Mouse (Mus musculus) G1E (cell line): ENCODE measurements at regions not wholly inside any gene's neighbourhood (a gene's known extent, or its start where the extent isn't known, plus 50 kb on each side); places are given as distances from the start of the nearest gene placed in this dataset.

Experiments used
- ATAC-seq: 2 replicates; pipeline ENCODE4 v1.8.0; 2016; ENCODE audit warnings: mild to moderate bottlenecking; ENCODE audit not compliant: insufficient number of reproducible peaks, poor library complexity, low FRiP score, severe bottlenecking; ENCODE audit errors: extremely low read depth
- DNase-seq: peaks from one replicate; pipeline ENCODE4 v3.0.0; 2012; ENCODE audit warnings: low spot score
- H3K27me3 ChIP-seq: 2 replicates; pipeline ENCODE4 v1.6.1; 2012; ENCODE audit warnings: mild to moderate bottlenecking, low read length, inconsistent platforms; ENCODE audit not compliant: insufficient read depth
- H3K36me3 ChIP-seq: replicated peaks from 2 replicates; pipeline ENCODE3; 2012; ENCODE audit warnings: mild to moderate bottlenecking, inconsistent platforms
- H3K4me1 ChIP-seq: 2 replicates; pipeline ENCODE4 v1.6.1; 2012; ENCODE audit warnings: low read depth, low read length, inconsistent platforms, mixed read lengths; ENCODE audit not compliant: insufficient read depth
- H3K4me3 ChIP-seq: 2 replicates; pipeline ENCODE4 v1.5.1; 2012; ENCODE audit warnings: low read depth, mild to moderate bottlenecking, inconsistent platforms, low read length, moderate library complexity, mixed read lengths
- H3K9me3 ChIP-seq: replicated peaks from 2 replicates; pipeline ENCODE4 v1.6.1; 2012; ENCODE audit warnings: inconsistent platforms
- CTCF ChIP-seq: IDR thresholded peaks from 2 replicates; pipeline ENCODE4 v1.5.1; 2012; ENCODE audit warnings: low read depth, low read length, inconsistent platforms, mixed read lengths
- GATA1 ChIP-seq: IDR thresholded peaks from 2 replicates; pipeline ENCODE4 v1.6.1; 2012; ENCODE audit warnings: borderline replicate concordance, low read length, inconsistent platforms, mixed read lengths
- GATA2 ChIP-seq: IDR thresholded peaks from 2 replicates; pipeline ENCODE4 v1.6.1; 2012; ENCODE audit warnings: low read depth, low read length, inconsistent platforms, borderline replicate concordance
- POLR2AphosphoS5 ChIP-seq: IDR thresholded peaks from 2 replicates; pipeline ENCODE4 v1.6.1; 2012; ENCODE audit warnings: low read depth, low read length, inconsistent platforms; ENCODE audit not compliant: insufficient replicate concordance
- TAL1 ChIP-seq: conservative IDR thresholded peaks from 2 replicates; pipeline ENCODE4 v1.6.1; 2012; ENCODE audit warnings: low read depth, low read length, inconsistent platforms, mixed read lengths

DNA sequence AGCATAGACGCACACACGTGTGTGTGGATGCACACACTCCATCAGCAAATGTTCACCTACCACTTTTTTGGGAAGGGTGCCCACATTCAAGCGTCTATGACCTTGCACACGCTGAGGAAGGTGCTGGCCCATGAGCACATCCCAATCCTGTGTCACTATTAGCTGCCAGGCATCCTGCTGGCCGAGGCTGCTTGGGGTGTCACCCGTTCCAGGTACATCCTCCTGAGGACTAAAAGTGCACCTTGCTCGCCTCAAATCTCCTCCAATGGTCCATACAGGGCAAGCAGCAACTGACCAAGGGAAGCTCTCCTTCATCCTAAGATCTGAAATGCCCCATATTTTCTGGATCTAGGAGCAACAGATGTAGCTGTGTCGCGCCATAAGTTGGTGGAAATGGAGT lies 156.3 kb upstream of the Spred2 start:
- Histone ChIP-seq H3K27me3 (peaks cover 15% of the 10 kb centered on the region; the same call in 1 of the 2 replicates), H3K4me3 (no peak overlapping the region), H3K36me3 (no peaks in the 10 kb centered on the region), H3K4me1 (no peaks in the 10 kb centered on the region), H3K9me3 (no peaks in the 10 kb centered on the region)
- no peak for ATAC-seq
- no peak for DNase-seq
- TF ChIP-seq GATA2 (no peak), POLR2AphosphoS5 (no peak), GATA1 (no peak), CTCF (no peak), TAL1 (no peak)

DNA sequence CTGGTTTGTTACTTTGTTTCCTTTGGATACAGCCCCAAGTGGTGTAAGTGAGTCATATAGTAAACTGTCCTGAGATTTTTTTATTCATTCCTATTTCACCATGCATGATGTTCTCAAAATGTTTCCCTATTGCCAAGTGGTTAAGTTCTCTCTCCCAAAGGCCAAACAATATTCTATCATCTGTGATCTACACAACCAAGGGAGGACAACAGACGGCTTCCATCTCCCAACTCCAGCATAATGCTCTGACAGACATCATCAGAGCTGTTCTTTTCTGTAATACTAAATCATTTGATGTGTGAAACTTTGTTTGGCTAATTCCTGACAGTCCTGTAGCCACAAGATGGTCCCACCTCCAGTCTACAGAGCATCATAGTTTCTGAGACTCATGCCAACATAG lies 155.2 kb upstream of the Spred2 start:
- Histone ChIP-seq H3K4me3 (no peak overlapping the region), H3K36me3 (no peaks in the 10 kb centered on the region), H3K4me1 (no peaks in the 10 kb centered on the region), H3K27me3 (peaks cover 15% of the 10 kb centered on the region; the same call in 1 of the 2 replicates), H3K9me3 (no peaks in the 10 kb centered on the region)
- TF ChIP-seq CTCF (no peak), TAL1 (no peak), GATA1 (no peak), POLR2AphosphoS5 (no peak), GATA2 (no peak)
- DNase-seq (no peak), ATAC-seq (no peak)

DNA sequence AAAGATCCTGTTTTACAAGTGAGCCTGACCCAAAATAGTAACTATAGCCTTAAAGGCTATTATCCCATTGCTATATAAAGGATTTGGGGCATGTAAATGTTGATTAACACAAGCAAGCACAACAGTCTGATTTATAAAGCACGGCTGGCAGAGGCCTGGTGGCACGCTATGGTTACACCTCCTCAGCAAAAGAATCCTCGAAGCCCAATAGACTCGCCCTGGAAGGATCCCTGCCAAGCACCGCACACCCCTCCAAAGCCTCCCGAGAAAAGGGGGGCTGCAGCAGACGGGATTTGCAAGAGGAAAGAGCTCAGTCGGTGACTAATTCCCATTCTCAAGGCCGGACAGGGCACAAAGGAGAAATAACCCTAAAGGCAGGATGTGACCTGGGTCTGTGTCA lies 150.2 kb upstream of the Spred2 start:
- Histone ChIP-seq H3K36me3 (no peaks in the 10 kb centered on the region), H3K27me3 (peaks cover 12% of the 10 kb centered on the region; the same call in 1 of the 2 replicates), H3K9me3 (no peaks in the 10 kb centered on the region), H3K4me3 (no peak overlapping the region), H3K4me1 (no peaks in the 10 kb centered on the region)
- TF ChIP-seq GATA2 (no peak), TAL1 (no peak), POLR2AphosphoS5 (no peak), GATA1 (no peak), CTCF (no peak)
- no peak for DNase-seq
- no peak for ATAC-seq

DNA sequence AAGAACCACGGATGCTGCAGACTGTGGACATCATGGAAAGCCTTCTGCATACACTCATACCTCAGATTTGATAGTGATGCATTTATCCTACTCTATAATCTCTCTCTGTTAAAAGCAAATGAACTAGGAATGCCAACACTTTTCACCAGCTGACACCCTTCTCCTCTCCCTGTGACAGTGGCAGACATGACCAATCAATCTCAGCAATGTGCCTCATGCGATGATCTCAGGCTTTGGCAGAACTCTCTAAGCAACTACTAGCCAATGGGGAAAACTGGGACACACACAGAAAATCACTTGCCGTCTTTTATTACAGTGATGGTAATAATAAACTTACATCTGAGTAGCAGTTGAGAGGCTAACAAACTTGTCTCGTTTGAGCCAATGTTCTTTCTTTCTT lies 148.4 kb upstream of the Spred2 start:
- no peaks in the 10 kb centered on the region for H3K9me3 ChIP-seq
- TF ChIP-seq POLR2AphosphoS5 (no peak), TAL1 (no peak), GATA2 (no peak), CTCF (no peak), GATA1 (no peak)
- no peak for DNase-seq
- peaks cover 4% of the 10 kb centered on the region; the same call in 1 of the 2 replicates for H3K27me3 ChIP-seq
- no peak overlapping the region for H3K4me3 ChIP-seq
- no peaks in the 10 kb centered on the region for H3K4me1 ChIP-seq
- no peaks in the 10 kb centered on the region for H3K36me3 ChIP-seq
- ATAC-seq = no peak

DNA sequence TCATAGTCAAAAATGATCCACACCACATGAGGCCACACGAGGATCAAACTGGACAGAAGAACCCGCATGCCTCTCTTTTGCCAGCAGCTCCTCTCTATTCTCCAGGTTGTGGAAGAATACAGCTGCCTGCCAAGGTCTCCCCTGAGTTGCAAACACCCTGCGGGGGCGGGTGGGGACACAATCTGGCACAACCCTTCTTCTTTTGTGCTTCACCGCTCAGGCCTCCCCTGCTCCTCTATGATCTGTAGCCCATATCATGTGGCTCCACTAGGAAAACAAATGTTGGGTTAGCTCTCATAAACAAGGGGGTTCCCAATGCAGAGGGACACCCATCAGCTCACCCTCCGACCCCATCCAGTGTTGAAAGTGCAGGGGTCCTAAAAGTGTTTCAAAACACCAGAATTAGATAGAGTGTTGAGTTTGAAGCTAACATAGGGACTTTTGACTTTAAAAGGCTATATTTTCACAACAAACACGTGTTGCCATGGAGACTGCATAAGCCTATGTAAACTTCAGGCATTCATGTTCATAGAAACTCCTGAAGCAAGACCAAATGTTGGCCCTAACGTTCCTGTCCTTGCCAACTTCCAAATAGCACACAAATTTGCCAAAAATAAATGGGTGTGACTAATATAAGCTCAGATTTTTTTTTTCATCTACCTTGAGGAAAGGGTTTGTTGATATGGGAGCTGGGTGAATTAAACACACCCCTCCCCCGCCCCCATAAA lies 147.5 kb upstream of the Spred2 start:
- DNase-seq (no peak), ATAC-seq (no peak)
- Histone ChIP-seq H3K4me1 (no peaks in the 10 kb centered on the region), H3K9me3 (no peaks in the 10 kb centered on the region), H3K4me3 (no peak overlapping the region), H3K36me3 (no peaks in the 10 kb centered on the region), H3K27me3 (no peaks in the 10 kb centered on the region)
- no peak for TF ChIP-seq GATA2
- TF ChIP-seq TAL1 = no peak
- TF ChIP-seq GATA1 = no peak
- TF ChIP-seq POLR2AphosphoS5 = no peak
- TF ChIP-seq CTCF = no peak

GRCm38 (mm10) chr11:19778191-19778590 lies 146.0 kb upstream of the Spred2 start:
- H3K36me3 ChIP-seq = no peaks in the 10 kb centered on the region
- no peaks in the 10 kb centered on the region for H3K27me3 ChIP-seq
- H3K9me3 ChIP-seq = no peaks in the 10 kb centered on the region
- DNase-seq = no peak
- TF ChIP-seq GATA2 = no peak
- no peak for TF ChIP-seq CTCF
- TF ChIP-seq POLR2AphosphoS5 = no peak
- TF ChIP-seq GATA1 = no peak
- H3K4me3 ChIP-seq = no peak overlapping the region
- no peak for ATAC-seq
- H3K4me1 ChIP-seq = no peaks in the 10 kb centered on the region

DNA sequence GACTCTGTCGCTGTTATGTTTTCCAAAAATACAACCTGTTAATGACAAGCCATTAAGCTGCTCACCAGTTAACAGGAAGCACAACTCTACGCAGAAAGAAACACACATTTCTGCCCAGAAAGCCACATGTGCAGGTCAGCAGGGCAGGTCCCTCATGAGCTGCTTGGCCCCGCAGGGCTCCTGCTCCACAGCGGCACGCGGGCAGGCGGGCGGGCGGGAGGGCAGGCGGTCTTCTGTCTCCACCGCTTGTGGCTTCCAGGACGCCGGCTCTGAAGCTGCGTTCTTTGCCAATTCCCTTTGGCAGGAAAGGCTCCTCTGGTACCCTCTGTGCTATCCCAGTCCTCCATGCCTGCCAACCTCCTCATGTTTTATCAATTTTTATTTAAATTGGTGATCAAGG lies 139.1 kb upstream of the Spred2 start:
- DNase-seq (no peak), ATAC-seq (no peak)
- Histone ChIP-seq H3K4me1 (no peaks in the 10 kb centered on the region), H3K9me3 (no peaks in the 10 kb centered on the region), H3K27me3 (no peaks in the 10 kb centered on the region), H3K4me3 (no peak overlapping the region), H3K36me3 (no peaks in the 10 kb centered on the region)
- no peak for TF ChIP-seq POLR2AphosphoS5
- no peak for TF ChIP-seq GATA2
- TF ChIP-seq GATA1 = no peak
- TF ChIP-seq TAL1 = no peak
- TF ChIP-seq CTCF = no peak
